ENCODE assay signal across 8 mouse cellular contexts in the genomic region with DNA sequence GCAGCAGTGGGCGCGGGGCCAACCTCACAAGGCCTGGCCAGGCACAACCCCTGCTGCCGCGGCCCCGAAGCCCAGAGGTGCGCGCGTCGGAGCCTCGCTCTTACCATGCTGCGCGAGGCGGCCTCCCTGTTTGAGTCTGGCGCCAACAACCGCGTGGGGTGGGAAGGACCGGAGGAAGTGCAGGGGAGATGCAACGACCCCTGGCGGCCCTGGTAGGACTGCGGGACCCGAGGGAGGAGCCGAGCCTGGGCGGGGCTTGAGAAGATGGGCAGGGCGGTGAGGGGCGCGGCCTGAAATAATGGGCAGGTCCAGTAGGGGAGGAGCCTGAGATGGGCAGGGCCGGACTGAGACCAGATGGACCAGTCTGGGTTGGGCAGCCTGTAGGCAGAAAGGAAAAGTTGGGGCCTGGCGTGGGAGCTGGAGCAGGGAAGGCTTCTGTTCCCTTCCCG. TPM values are rescaled to one million over a fixed set of nuclear protein-coding genes. Genes with fewer than 3 reads are reported as not detected.
DNase-seq lines count a peak whose midpoint lies in the region; ATAC-seq and TF ChIP-seq lines count a peak whose summit lies in the region.

TSS of gene Mnd1 (minus strand) at position 229 of the 449 bp plus-strand sequence.

- H3K9ac ChIP-seq in embryonic facial prominence, embryonic 15.5 days = peak within 1 kb of the TSS; percentile 57
- H3K9ac ChIP-seq in limb, embryonic 14.5 days (ENCODE audit: low read depth, low read length, severe bottlenecking) = peak within 1 kb of the TSS; percentile 63
- H3K9ac ChIP-seq in midbrain, postnatal 0 days (replicated peaks; ENCODE audit: low read length, poor library complexity, severe bottlenecking) = peak within 1 kb of the TSS; percentile 5; the same call in 1 of the 2 replicates

- peak; percentile 98 for ATAC-seq in embryonic facial prominence, embryonic 15.5 days (ENCODE audit: insufficient number of reproducible peaks, low FRiP score, low TSS enrichment, low read depth)
- peak; percentile 98 for ATAC-seq in limb, embryonic 14.5 days (ENCODE audit: low FRiP score, low read depth)
- peak; percentile 95 for ATAC-seq in midbrain, postnatal 0 days (ENCODE audit: low FRiP score)

- DNase-seq in 416B (ENCODE audit: low read depth) = peak; percentile 94
- DNase-seq in heart, adult 8-10 months (ENCODE audit: low spot score) = peak; percentile 99
- peak; percentile 99 for DNase-seq in kidney, adult 9 months
- peak; percentile 96 for DNase-seq in limb, embryonic 14.5 days (ENCODE audit: low spot score)
- DNase-seq in midbrain, postnatal 0 days (ENCODE audit: low spot score) = peak; percentile 95
- peak; percentile 98 for DNase-seq in spleen, postnatal 14 days (ENCODE audit: low spot score in 2 of 2)

- peak within 1 kb of the TSS; percentile 98 for H3K4me2 ChIP-seq in embryonic facial prominence, embryonic 15.5 days (replicated peaks)
- H3K4me2 ChIP-seq in limb, embryonic 14.5 days (replicated peaks; ENCODE audit: low read depth, low read length, severe bottlenecking) = peak within 1 kb of the TSS; percentile 95
- peak within 1 kb of the TSS; percentile 82 for H3K4me2 ChIP-seq in midbrain, postnatal 0 days (ENCODE audit: low read depth, low read length, poor library complexity, severe bottlenecking)

- under 1% methylated on average over 29 of the region's 29 CpGs for WGBS in bone marrow, adult 2 months
- WGBS in embryonic facial prominence, embryonic 15.5 days = under 1% methylated on average over 29 of the region's 29 CpGs
- 1% methylated on average over 27 of the region's 29 CpGs for WGBS in limb, embryonic 14.5 days
- WGBS in midbrain, postnatal 0 days = under 1% methylated on average over 29 of the region's 29 CpGs

- no peaks in the 10 kb centered on the region for H3K9me3 ChIP-seq in embryonic facial prominence, embryonic 15.5 days (replicated peaks)
- no peaks in the 10 kb centered on the region for H3K9me3 ChIP-seq in limb, embryonic 14.5 days (ENCODE audit: control insufficient read depth, low read length)
- no peaks in the 10 kb centered on the region for H3K9me3 ChIP-seq in midbrain, postnatal 0 days (ENCODE audit: low read length)

- TF ChIP-seq POLR2A in bone marrow, adult 2 months (IDR thresholded peaks at IDR 0.05; ENCODE audit: borderline replicate concordance, control insufficient read depth, low read depth, low read length) = peak; percentile 71
- 0 out of 2 replicates have a peak, but pooled peaks have one; percentile 40 for TF ChIP-seq POLR2A in limb, embryonic 14.5 days (IDR thresholded peaks at IDR 0.05; ENCODE audit: borderline replicate concordance, extremely low read depth, insufficient read depth, insufficient read length)

- peaks cover 2% of the 10 kb centered on the region; the same call in 1 of the 2 replicates for H3K4me1 ChIP-seq in bone marrow, adult 2 months (ENCODE audit: control insufficient read depth, insufficient read depth, low read length)
- 0 out of 2 replicates have a peak, but pooled peaks cover 3% of the 10 kb centered on the region for H3K4me1 ChIP-seq in embryonic facial prominence, embryonic 15.5 days
- H3K4me1 ChIP-seq in limb, embryonic 14.5 days (ENCODE audit: control insufficient read depth, insufficient read depth, low read length) = peaks cover 5% of the 10 kb centered on the region; the same call in 1 of the 2 replicates
- H3K4me1 ChIP-seq in midbrain, postnatal 0 days (ENCODE audit: insufficient read depth, low read length) = no peaks in the 10 kb centered on the region

- H3K27ac ChIP-seq in bone marrow, adult 2 months (ENCODE audit: control insufficient read depth, insufficient read depth, low read depth, low read length, poor library complexity) = peak within 1 kb of the TSS; percentile 97
- H3K27ac ChIP-seq in embryonic facial prominence, embryonic 15.5 days (replicated peaks) = peak within 1 kb of the TSS; percentile 81
- peak within 1 kb of the TSS; percentile 52 for H3K27ac ChIP-seq in limb, embryonic 14.5 days (replicated peaks; ENCODE audit: low read depth, low read length)
- H3K27ac ChIP-seq in midbrain, postnatal 0 days (ENCODE audit: low read depth, low read length) = no peak within 1 kb of the TSS

- H3K36me3 ChIP-seq in embryonic facial prominence, embryonic 15.5 days = no peaks in the 10 kb centered on the region
- no peaks in the 10 kb centered on the region for H3K36me3 ChIP-seq in limb, embryonic 14.5 days (ENCODE audit: control insufficient read depth, insufficient read depth, low read length)
- peaks cover 6% of the 10 kb centered on the region; the same call in 1 of the 2 replicates for H3K36me3 ChIP-seq in midbrain, postnatal 0 days (ENCODE audit: insufficient read depth, low read length)

- H3K27me3 ChIP-seq in embryonic facial prominence, embryonic 15.5 days = no peaks in the 10 kb centered on the region
- no peaks in the 10 kb centered on the region for H3K27me3 ChIP-seq in limb, embryonic 14.5 days (ENCODE audit: control insufficient read depth, insufficient read depth, low read length)
- H3K27me3 ChIP-seq in midbrain, postnatal 0 days (ENCODE audit: insufficient read depth, low read length) = no peaks in the 10 kb centered on the region

- peak; percentile 87 for TF ChIP-seq CTCF in bone marrow, adult 2 months (IDR thresholded peaks at IDR 0.05; ENCODE audit: control insufficient read depth, insufficient read depth, low read length)
- peak; percentile 95 for TF ChIP-seq CTCF in midbrain, postnatal 0 days (IDR thresholded peaks at IDR 0.05)

- peak within 1 kb of the TSS; percentile 60 for H3K4me3 ChIP-seq in bone marrow, adult 2 months (replicated peaks; ENCODE audit: control insufficient read depth, low read depth, low read length)
- peak within 1 kb of the TSS; percentile 65 for H3K4me3 ChIP-seq in embryonic facial prominence, embryonic 15.5 days (replicated peaks)
- peak within 1 kb of the TSS; percentile 53 for H3K4me3 ChIP-seq in limb, embryonic 14.5 days (replicated peaks; ENCODE audit: low read length)
- H3K4me3 ChIP-seq in midbrain, postnatal 0 days (ENCODE audit: low read depth, low read length) = peak within 1 kb of the TSS; percentile 44

RNA-seq across cellular contexts. Expression of gene Mnd1, which starts in this region (rescaled TPM):
- 8.3 and 11.7 TPM in 2 replicates for polyA plus RNA-seq in bone marrow, adult 2 months (2011; ENCODE audit: insufficient read depth, insufficient read length, low replicate concordance, missing spikeins)
- polyA plus RNA-seq in embryonic facial prominence, embryonic 15.5 days (2015; fragmentation: Nextera tagmentation; extraction: Ambion mirVana) = 13.1 and 13.2 TPM in 2 replicates
- 1 to 10 TPM; 1.9 to 3.4 (median 2.3) TPM for total RNA-seq in heart, adult 8-10 months (2022)
- 4.4 and 9.8 TPM in 2 replicates for polyA plus RNA-seq in limb, embryonic 14.5 days (2012; rRNA removed)
- 13.3 and 14.3 TPM in 2 replicates for polyA plus RNA-seq in limb, embryonic 14.5 days (2014; fragmentation: Nextera tagmentation; extraction: Ambion mirVana)
- total RNA-seq in midbrain, postnatal 0 days (2014; rRNA removed) = 1.9 TPM in 1 of 2 replicates, not detected in the other
- 1.8 and 2.5 TPM in 2 replicates for polyA plus RNA-seq in midbrain, postnatal 0 days (2015; fragmentation: Nextera tagmentation; extraction: Ambion mirVana)

Comparison
In these comparisons a context has a peak if more than half of its experiments do, and no peak if none do; other contexts are left out.
1. H3K9ac ChIP-seq: peak in every context shown above with its lines; median percentile 63 in limb, embryonic 14.5 days; 57 in embryonic facial prominence, embryonic 15.5 days; 5 in midbrain, postnatal 0 days.